Mouse (Mus musculus) kidney, postnatal 0 days (tissue): Measurements from ENCODE around the gene Ptpn13. TPM values are rescaled to one million over a fixed set of nuclear protein-coding genes. Genes with fewer than 3 reads are reported as not detected.

ENCODE experiments used
- ATAC-seq: fragments of 200-750 bp; cut with Nextera tagmentation; replicated peaks from 2 replicates; pipeline ENCODE4 v1.8.0; 2017; ENCODE audit warnings: low read depth, moderate number of reproducible peaks, moderate TSS enrichment, moderate library complexity; ENCODE audit not compliant: low FRiP score
- DNase-seq: peaks from one replicate; pipeline ENCODE4 v3.0.0-alpha.2; 2016; ENCODE audit warnings: low spot score
- H3K27ac ChIP-seq: fragments of 300-500 bp; sonication (generic); 2 replicates; pipeline ENCODE4 v1.5.1; 2014; ENCODE audit warnings: mild to moderate bottlenecking
- H3K27me3 ChIP-seq: fragments of 300-500 bp; sonication (generic); 2 replicates; pipeline ENCODE4 v1.6.1; 2014; ENCODE audit warnings: low read length, mixed read lengths; ENCODE audit not compliant: insufficient read depth
- H3K36me3 ChIP-seq: fragments of 300-500 bp; sonication (generic); 2 replicates; pipeline ENCODE4 v1.6.1; 2014; ENCODE audit warnings: low read length, mixed read lengths; ENCODE audit not compliant: insufficient read depth
- H3K4me1 ChIP-seq: fragments of 300-500 bp; sonication (generic); replicated peaks from 2 replicates; pipeline ENCODE4 v1.6.1; 2014; ENCODE audit warnings: antibody characterized with exemption, low read length, mixed read lengths; ENCODE audit not compliant: insufficient read depth
- H3K4me2 ChIP-seq: fragments of 300-500 bp; sonication (generic); 2 replicates; pipeline ENCODE4 v1.6.1; 2014; ENCODE audit warnings: mild to moderate bottlenecking, low read length, moderate library complexity, mixed read lengths
- H3K4me3 ChIP-seq: fragments of 300-500 bp; sonication (generic); replicated peaks from 2 replicates; pipeline ENCODE4 v1.5.1; 2014; ENCODE audit warnings: low read depth, low read length
- H3K9ac ChIP-seq: fragments of 300-500 bp; sonication (generic); 2 replicates; pipeline ENCODE4 v1.6.1; 2014; ENCODE audit warnings: low read depth, low read length
- H3K9me3 ChIP-seq: fragments of 300-500 bp; sonication (generic); replicated peaks from 2 replicates; pipeline ENCODE4 v1.6.1; 2016; ENCODE audit warnings: low read length, inconsistent platforms, mixed read lengths
- CTCF ChIP-seq: IDR thresholded peaks from 2 replicates; pipeline ENCODE4 v1.5.1; 2016; ENCODE audit warnings: antibody characterized with exemption, low read depth, mild to moderate bottlenecking, moderate library complexity
- WGBS: fragments of 180-500 bp; shearing (Covaris S2); extraction: QIAGEN DNeasy Blood & Tissue Kit; methylation state at CpG from one replicate; pipeline ENCODE4 v1.1.7; 2014; 5-methylcytosine and 5-hydroxymethylcytosine counted together
- polyA plus RNA-seq: library from polyadenylated mRNA; unstranded; fragments of >200 nt; fragmentation: Nextera tagmentation; extraction: Ambion mirVana; gene quantifications from 2 replicates; pipeline ENCODE4 v1.2.1, GENCODE M21; 2015

The Ptpn13 gene
- polyA plus RNA-seq, 1 experiment from 2014 or later: 20.4 TPM

DNA sequence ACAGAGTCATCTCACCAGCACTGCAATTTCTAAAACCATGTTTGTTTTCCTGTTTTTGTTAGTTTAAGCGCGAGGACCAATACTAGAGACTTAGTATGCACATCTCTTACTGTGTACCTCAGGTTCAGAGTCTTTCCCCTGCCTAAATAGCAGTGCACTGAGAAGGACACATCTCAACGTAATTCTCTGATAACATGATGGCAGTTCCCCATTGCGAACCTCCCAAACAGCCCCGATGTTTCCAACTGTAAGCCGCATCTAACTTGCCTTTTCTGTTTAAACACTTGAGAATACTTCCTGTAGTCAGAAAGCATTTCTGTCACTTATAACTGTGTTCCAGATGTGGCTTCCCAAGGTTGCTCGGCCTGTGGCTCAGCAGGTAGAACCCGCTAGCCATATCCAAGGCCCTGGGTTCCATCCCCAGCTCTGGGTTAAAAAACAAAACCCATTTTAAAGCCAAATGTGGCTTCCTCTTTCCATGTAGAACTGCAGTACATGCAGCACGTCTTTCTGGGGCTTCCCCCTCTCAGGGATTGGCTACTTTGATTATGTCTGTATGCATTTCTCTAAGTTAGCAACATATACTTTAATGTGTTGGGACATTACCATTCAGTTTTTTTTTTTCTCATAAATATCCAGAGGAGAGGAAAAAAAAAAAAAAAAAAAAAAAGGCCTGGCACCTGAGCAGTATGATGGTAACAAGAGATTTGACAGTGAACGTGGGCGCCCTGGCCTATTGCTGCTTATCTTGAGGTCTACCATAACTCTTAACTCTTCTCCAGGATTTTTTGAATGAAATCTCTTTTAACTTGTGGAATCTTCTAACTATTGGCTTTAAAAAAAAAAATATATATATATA is 15.7 kb downstream of the Ptpn13 start:
- DNase-seq (no peak), ATAC-seq (no peak)
- no peaks in the 10 kb centered on the region for H3K36me3 ChIP-seq
- TF ChIP-seq CTCF: no peak
- H3K9ac ChIP-seq: no peak overlapping the region
- no peak overlapping the region for H3K27ac ChIP-seq
- WGBS: 91% methylated on average over 11 of the region's 11 CpGs
- H3K4me2 ChIP-seq: no peak overlapping the region
- no peaks in the 10 kb centered on the region for H3K9me3 ChIP-seq
- H3K27me3 ChIP-seq: no peaks in the 10 kb centered on the region
- H3K4me3 ChIP-seq: no peak overlapping the region
- H3K4me1 ChIP-seq: peaks cover 10% of the 10 kb centered on the region; the same call in 1 of the 2 replicates

DNA sequence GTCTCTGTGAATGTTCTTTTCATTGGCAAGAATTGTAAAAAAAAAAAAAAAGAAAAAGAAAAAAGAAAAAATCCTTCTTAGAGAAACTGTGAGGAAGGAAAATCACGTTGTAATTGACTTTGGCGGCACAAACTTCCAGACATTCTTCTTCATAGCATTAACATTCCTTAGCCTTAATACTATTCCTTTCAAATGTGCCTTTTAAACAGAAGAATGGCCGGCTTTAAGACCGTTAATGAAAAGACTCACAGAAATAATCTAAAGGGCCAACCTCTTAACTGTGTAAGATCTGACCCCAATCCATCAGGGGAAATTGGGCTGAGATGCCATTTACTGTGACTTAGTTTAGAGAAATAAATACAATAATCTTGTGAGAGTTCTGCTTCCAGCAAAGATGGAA is 16.7 kb downstream of the Ptpn13 start:
- ATAC-seq (no peak), DNase-seq (peak; percentile 27)
- H3K4me3 ChIP-seq: no peak overlapping the region
- 45% methylated on average over 4 of the region's 4 CpGs for WGBS
- no peak overlapping the region for H3K9ac ChIP-seq
- no peaks in the 10 kb centered on the region for H3K9me3 ChIP-seq
- no peaks in the 10 kb centered on the region for H3K36me3 ChIP-seq
- H3K4me2 ChIP-seq: no peak overlapping the region
- no peak for TF ChIP-seq CTCF
- H3K27me3 ChIP-seq: no peaks in the 10 kb centered on the region
- 0 out of 2 replicates have a peak, but pooled peaks cover under 1% of the 10 kb centered on the region for H3K4me1 ChIP-seq
- no peak overlapping the region for H3K27ac ChIP-seq

DNA sequence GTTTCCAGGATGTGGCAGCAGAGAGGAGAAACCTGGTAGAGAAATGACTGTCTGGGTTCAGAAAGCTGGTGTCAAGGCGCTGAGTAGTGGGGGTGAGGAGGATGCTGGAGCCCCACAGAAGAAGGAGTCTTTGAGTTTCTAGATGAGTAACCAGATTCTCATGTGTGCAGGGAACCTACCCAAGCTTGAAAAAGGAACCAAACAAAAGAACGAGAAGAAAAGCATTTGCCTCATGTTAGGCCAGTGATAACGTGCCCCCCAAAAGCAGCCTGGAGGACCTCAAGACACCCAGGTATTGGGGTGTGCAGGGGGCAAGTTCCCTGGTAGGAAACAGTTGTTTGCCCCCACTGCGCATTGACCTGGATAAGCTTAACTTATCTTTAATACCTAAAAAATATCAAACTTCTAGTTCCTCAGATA is 17.3 kb downstream of the Ptpn13 start:
- Histone ChIP-seq H3K4me3 (no peak overlapping the region), H3K9me3 (no peaks in the 10 kb centered on the region), H3K4me1 (no peaks in the 10 kb centered on the region), H3K4me2 (no peak overlapping the region), H3K36me3 (no peaks in the 10 kb centered on the region), H3K27me3 (no peaks in the 10 kb centered on the region), H3K9ac (no peak overlapping the region), H3K27ac (no peak overlapping the region)
- no peak for ATAC-seq
- no peak for DNase-seq
- WGBS: 67% methylated on average over 4 of the region's 4 CpGs
- TF ChIP-seq CTCF: no peak

DNA sequence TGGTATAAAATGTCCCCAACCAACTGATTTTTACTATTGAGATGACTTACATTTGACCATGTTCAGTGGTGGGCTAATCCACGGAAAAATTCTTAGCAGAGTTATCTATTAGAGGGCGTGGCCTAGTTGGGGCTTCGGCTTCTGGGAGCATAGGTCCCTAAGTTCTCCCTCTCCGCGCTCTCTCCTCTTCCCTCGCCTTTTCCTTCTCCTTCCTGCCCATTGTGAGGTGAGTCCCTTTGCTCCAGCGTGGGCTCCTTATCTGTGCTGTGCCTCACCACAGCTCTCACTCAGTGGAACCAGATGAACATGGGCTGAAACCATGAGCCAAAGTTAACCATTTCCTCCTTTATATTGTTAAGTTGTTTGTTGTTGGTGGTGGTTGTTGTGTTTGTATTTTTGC is 17.9 kb downstream of the Ptpn13 start:
- H3K9ac ChIP-seq: no peak overlapping the region
- TF ChIP-seq CTCF: no peak
- ATAC-seq: no peak

DNA sequence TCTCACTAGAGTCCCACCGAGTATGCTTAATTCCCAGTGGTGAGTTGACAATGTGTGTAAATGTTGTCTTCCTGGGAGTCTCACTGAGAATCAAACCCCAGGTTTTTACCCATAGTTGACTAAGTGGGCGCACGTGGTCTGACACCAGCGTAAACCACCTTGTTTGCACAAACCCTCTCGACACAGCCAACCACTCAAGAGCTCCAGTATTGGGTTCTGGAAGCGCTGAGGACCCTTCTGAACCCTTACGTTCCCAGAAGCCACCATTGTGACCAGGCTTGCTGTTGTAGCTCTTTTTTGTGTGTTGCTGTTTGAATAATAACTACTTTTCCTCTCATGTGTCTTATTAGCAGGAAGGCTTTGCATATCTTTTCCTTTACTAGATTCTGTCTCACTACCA is 20.4 kb downstream of the Ptpn13 start:
- H3K36me3 ChIP-seq: no peaks in the 10 kb centered on the region
- H3K4me3 ChIP-seq: no peak overlapping the region
- no peak overlapping the region for H3K4me2 ChIP-seq
- TF ChIP-seq CTCF: no peak
- 93% methylated on average over 7 of the region's 7 CpGs for WGBS
- no peaks in the 10 kb centered on the region for H3K27me3 ChIP-seq
- ATAC-seq (no peak), DNase-seq (no peak)
- no peak overlapping the region for H3K27ac ChIP-seq
- no peak overlapping the region for H3K9ac ChIP-seq
- no peaks in the 10 kb centered on the region for H3K9me3 ChIP-seq
- H3K4me1 ChIP-seq: no peaks in the 10 kb centered on the region

More for the DNA sequence above, 17.9 kb downstream of the Ptpn13 start:
- Histone ChIP-seq H3K4me2 (no peak overlapping the region), H3K36me3 (no peaks in the 10 kb centered on the region), H3K27ac (no peak overlapping the region), H3K4me3 (no peak overlapping the region), H3K27me3 (no peaks in the 10 kb centered on the region), H3K4me1 (no peaks in the 10 kb centered on the region), H3K9me3 (no peaks in the 10 kb centered on the region)
- DNase-seq: no peak
- WGBS: 79% methylated on average over 7 of the region's 7 CpGs

DNA sequence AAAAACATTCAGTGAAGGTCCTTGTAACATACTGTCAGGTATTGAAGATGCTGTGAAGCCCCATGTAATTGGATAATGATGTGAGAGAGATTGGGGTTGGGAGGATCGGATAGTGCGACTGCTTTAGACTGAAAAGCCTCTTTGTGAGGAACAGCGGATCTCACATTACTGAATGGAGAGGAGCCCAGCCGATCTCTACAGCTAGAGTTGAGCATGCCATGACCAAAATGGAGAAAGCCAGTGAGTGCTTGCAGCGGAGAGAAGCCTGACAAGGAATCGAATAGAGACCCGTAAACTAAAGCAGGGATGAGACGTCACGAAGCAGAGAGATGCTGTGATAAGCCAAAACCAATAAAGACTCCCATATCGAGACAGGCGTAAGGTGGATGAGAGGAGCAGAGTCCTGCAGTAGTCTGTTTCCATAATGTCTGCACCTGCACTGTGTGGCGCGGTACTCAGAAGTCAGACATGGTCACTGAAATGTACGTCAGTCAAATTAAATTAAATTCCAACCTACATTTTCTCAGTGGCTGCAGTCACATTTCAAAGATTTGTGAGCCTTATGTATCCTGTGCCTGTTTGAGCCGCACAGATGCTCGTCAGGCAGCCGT is 22.9 kb downstream of the Ptpn13 start:
- H3K36me3 ChIP-seq: no peaks in the 10 kb centered on the region
- no peak for ATAC-seq
- DNase-seq: no peak
- H3K27me3 ChIP-seq: no peaks in the 10 kb centered on the region
- no peaks in the 10 kb centered on the region for H3K4me1 ChIP-seq
- no peak overlapping the region for H3K4me3 ChIP-seq
- H3K9ac ChIP-seq: no peak overlapping the region
- WGBS: 78% methylated on average over 17 of the region's 17 CpGs
- no peak overlapping the region for H3K27ac ChIP-seq
- H3K4me2 ChIP-seq: no peak overlapping the region
- TF ChIP-seq CTCF: no peak
- no peaks in the 10 kb centered on the region for H3K9me3 ChIP-seq
